Mouse (Mus musculus) ES-Bruce4 (cell line): Measurements from ENCODE around the gene Rptor. TPM values are rescaled to one million over a fixed set of nuclear protein-coding genes. Genes with fewer than 3 reads are reported as not detected.

Experiments
- H3K27ac ChIP-seq: 2 replicates; pipeline ENCODE4 v1.5.1; 2012; ENCODE audit warnings: low read length, inconsistent platforms; ENCODE audit not compliant: insufficient read depth
- H3K27me3 ChIP-seq: 2 replicates; pipeline ENCODE4 v1.6.1; 2012; ENCODE audit warnings: mild to moderate bottlenecking, low read length, inconsistent platforms; ENCODE audit not compliant: control insufficient read depth, poor library complexity, insufficient read depth, severe bottlenecking
- H3K36me3 ChIP-seq: 2 replicates; pipeline ENCODE4 v1.6.1; 2012; ENCODE audit warnings: inconsistent platforms, mild to moderate bottlenecking, low read length, moderate library complexity; ENCODE audit not compliant: control insufficient read depth, poor library complexity, insufficient read depth, severe bottlenecking
- H3K4me1 ChIP-seq: one replicate; pipeline ENCODE4 v1.8.1; 2011; ENCODE audit warnings: low read length; ENCODE audit not compliant: control insufficient read depth, insufficient read depth
- H3K4me3 ChIP-seq: 2 replicates; pipeline ENCODE4 v1.5.1; 2011; ENCODE audit warnings: low read depth, mild to moderate bottlenecking, low read length
- H3K9ac ChIP-seq: 2 replicates; pipeline ENCODE4 v1.6.1; 2012; ENCODE audit warnings: low read depth, mild to moderate bottlenecking, inconsistent platforms; ENCODE audit not compliant: poor library complexity, severe bottlenecking
- H3K9me3 ChIP-seq: replicated peaks from 2 replicates; pipeline ENCODE4 v1.6.1; 2012; ENCODE audit warnings: mild to moderate bottlenecking, low read length, inconsistent platforms; ENCODE audit not compliant: control insufficient read depth, poor library complexity, insufficient read depth, severe bottlenecking
- CTCF ChIP-seq: IDR thresholded peaks from one replicate; pipeline ENCODE4 v1.8.1; 2011; ENCODE audit warnings: low read depth, low read length
- EP300 ChIP-seq: IDR thresholded peaks from 2 replicates; pipeline ENCODE4 v1.6.1; 2011; ENCODE audit warnings: low read depth, low read length; ENCODE audit not compliant: insufficient read depth
- POLR2A ChIP-seq: IDR thresholded peaks from one replicate; pipeline ENCODE4 v1.8.1; 2011; ENCODE audit warnings: low read length; ENCODE audit not compliant: insufficient read depth
- polyA plus RNA-seq: library from polyadenylated mRNA; stranded (reverse); fragments of >200 nt; gene quantifications from 2 replicates; pipeline ENCODE4 v1.2.4, GENCODE M21; 2011; ENCODE audit warnings: low read depth; ENCODE audit not compliant: missing spikeins, insufficient read depth, insufficient read length

Gene Rptor
- polyA plus RNA-seq, 1 experiment, result 41.5 TPM

DNA sequence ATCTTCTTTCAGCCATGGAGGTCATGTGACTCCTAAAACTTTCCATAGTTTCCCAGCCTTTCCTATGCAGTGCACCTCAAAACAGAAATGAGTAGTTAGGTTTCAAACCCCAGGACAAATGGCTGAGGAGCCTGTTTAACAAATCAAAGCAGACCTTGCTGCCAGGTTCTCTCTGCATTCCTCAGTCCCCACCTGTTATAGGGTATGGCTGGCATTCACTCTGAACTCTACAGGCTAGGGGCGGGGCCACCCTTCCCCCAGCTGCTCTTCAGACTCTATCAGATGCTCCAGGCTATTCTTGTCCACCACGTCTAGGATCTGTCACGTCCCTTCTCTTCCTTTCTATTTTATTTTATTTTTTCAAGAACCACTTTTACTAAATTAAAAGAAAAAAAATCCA is 8.7 kb upstream of the Rptor start:
- H3K4me1 ChIP-seq, result no peaks in the 10 kb centered on the region

DNA sequence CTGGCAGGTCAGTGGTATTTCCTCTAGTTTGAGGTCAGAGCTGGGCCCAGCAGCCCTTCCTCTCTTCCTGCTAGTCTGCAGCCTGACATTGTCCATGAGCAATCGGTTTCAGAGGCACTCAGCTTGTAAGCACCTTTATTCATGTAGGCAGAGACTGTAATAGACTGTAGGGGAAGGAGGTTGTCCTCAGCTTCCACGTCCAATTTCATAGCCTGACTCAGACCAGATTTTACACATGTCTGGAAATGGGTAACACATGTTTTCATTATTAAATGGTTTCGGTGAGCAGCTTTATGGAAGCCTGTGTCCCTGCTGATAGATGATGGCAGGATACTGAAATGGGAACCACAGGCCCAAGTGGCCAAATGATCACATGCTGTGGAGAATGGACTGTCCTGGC is 3.8 kb upstream of the Rptor start:
- TF ChIP-seq POLR2A (no peak), CTCF (no peak), EP300 (no peak)
- Histone ChIP-seq H3K27me3 (no peaks in the 10 kb centered on the region), H3K4me1 (no peaks in the 10 kb centered on the region), H3K27ac (no peak overlapping the region), H3K9ac (no peak overlapping the region), H3K36me3 (no peaks in the 10 kb centered on the region), H3K4me3 (no peak overlapping the region), H3K9me3 (no peaks in the 10 kb centered on the region)

More for the DNA sequence above, 8.7 kb upstream of the Rptor start:
- H3K9ac ChIP-seq, result no peak overlapping the region
- H3K27me3 ChIP-seq, result no peaks in the 10 kb centered on the region
- peak overlapping the region; percentile 7; the same call in 1 of the 2 replicates for H3K4me3 ChIP-seq
- TF ChIP-seq POLR2A (no peak), EP300 (0 out of 2 replicates have a peak, but pooled peaks have one; percentile 41)
- H3K27ac ChIP-seq, result no peak overlapping the region
- no peaks in the 10 kb centered on the region for H3K36me3 ChIP-seq
- no peaks in the 10 kb centered on the region for H3K9me3 ChIP-seq

DNA sequence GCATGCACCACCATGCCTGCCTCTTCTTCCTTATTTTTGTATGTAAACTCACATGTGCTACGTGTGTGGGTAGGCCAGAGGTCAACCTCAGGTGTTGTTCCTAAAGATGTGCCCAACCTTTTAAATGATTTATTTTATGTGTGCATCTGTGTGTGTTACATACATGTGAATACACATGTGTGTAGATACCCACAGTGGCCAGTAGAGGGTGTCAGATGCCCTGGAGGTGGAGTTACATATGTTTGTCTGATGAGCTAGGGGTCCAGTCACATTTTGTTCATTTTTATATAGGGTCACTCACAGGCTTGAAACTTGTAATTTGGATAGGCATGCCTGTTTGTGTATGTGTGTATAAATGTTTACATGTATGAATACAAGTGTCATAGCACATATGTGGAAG is 2.4 kb upstream of the Rptor start:
- no peak for TF ChIP-seq CTCF
- no peak for TF ChIP-seq POLR2A
- TF ChIP-seq EP300, result no peak
- H3K36me3 ChIP-seq, result no peaks in the 10 kb centered on the region
- H3K9me3 ChIP-seq, result no peaks in the 10 kb centered on the region
- no peaks in the 10 kb centered on the region for H3K4me1 ChIP-seq
- no peaks in the 10 kb centered on the region for H3K27me3 ChIP-seq
- no peak overlapping the region for H3K9ac ChIP-seq
- H3K27ac ChIP-seq, result no peak overlapping the region
- no peak overlapping the region for H3K4me3 ChIP-seq

DNA sequence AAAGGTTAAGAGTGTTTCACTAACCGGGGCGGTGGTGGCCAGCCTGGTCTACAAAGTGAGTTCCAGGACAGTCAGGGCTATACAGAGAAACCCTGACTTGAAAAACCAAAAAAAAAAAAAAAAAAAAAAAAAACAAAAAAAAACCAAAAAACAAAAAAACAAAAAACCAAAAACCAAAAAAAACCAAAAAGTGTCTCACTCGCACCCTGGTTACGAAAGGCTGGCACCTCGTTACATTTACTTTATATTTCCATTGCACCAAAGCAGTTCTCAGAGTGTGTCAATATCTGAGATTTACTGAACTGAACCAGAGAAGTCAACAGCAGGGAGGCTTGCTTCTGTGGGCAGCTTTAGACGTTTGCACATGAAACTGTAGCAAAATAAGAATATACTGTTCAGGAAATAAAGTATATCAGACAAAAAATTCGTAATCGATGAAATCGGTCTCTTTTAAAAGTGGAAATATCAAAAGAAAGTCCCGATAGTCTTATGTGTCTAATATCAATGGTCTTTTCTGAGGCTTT is 466 bp upstream of the Rptor start:
- Histone ChIP-seq H3K9ac (no peak overlapping the region), H3K36me3 (no peaks in the 10 kb centered on the region; the same call in 1 of the 2 replicates), H3K4me3 (no peak overlapping the region), H3K4me1 (no peaks in the 10 kb centered on the region), H3K27ac (no peak overlapping the region), H3K9me3 (no peaks in the 10 kb centered on the region), H3K27me3 (no peaks in the 10 kb centered on the region)
- TF ChIP-seq POLR2A, result no peak
- no peak for TF ChIP-seq EP300
- no peak for TF ChIP-seq CTCF

DNA sequence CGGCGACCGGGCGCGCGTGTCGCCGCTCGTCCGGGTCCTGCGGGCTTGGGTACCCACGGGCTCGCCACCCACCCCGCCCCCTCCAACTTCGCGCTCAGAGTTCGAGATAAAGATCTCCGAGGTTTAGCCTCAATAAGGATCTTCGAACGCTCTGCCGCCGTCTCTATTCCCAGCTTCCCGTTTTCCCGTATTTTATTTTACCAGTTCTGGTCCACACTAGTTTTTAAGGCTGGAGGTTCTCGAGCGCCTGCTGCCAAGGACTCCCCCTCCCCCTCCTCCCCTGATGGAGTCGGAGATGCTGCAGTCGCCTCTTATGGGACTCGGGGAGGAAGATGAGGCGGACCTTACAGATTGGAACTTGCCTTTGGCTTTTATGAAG is 811 bp downstream of the Rptor start:
- no peak for TF ChIP-seq CTCF
- no peak for TF ChIP-seq POLR2A
- TF ChIP-seq EP300, result no peak
- no peaks in the 10 kb centered on the region for H3K27me3 ChIP-seq

DNA sequence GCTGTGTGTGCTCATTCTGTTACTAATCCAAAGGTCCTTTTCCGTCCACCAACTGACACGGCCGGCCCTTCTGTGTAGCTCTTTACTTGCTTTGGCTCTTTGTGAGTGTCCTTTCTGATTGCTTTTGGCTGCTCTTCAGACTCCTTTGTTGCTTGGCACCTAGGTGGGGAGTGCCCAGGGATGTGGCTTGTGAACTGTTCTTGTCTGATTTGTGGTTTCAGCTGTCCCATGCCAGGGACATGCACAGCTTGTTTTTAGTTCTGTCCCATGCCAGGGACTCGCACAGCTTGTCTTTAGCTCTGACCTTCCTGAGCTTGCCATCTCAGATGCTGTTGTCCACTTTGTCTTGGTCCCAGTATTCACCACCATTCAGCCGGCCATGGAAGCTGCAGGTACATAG is 4.8 kb downstream of the Rptor start:
- Histone ChIP-seq H3K27me3 (no peaks in the 10 kb centered on the region), H3K27ac (no peak overlapping the region), H3K9ac (no peak overlapping the region), H3K36me3 (no peaks in the 10 kb centered on the region; the same call in 1 of the 2 replicates), H3K4me3 (no peak overlapping the region), H3K9me3 (no peaks in the 10 kb centered on the region), H3K4me1 (no peaks in the 10 kb centered on the region)
- TF ChIP-seq EP300 (no peak), CTCF (no peak), POLR2A (no peak)

More for the DNA sequence above, 811 bp downstream of the Rptor start:
- peak overlapping the region; percentile 87 for H3K9ac ChIP-seq
- no peaks in the 10 kb centered on the region; the same call in 1 of the 2 replicates for H3K36me3 ChIP-seq
- peak overlapping the region; percentile 91 for H3K4me3 ChIP-seq
- H3K27ac ChIP-seq, result no peak overlapping the region
- H3K9me3 ChIP-seq, result no peaks in the 10 kb centered on the region
- H3K4me1 ChIP-seq, result no peaks in the 10 kb centered on the region
